Mouse (Mus musculus): ENCODE data around the gene Anks1b. TPM values are rescaled to one million over a fixed set of nuclear protein-coding genes. Genes with fewer than 3 reads are reported as not detected.

Anks1b gene
- polyA plus RNA-seq, 1 experiment from 2014 or later: 3.7 TPM

GRCm38 (mm10) chr10:90732823-90733222, 859.5 kb downstream of the Anks1b start:
- Histone ChIP-seq H3K9ac (ENCODE audit: low read length) (no peak overlapping the region), H3K27ac (ENCODE audit: low read depth, low read length) (no peak overlapping the region), H3K9me3 (ENCODE audit: control insufficient read depth, low read length) (no peaks in the 10 kb centered on the region), H3K4me1 (ENCODE audit: control insufficient read depth, insufficient read depth, low read length) (peaks cover 4% of the 10 kb centered on the region; the same call in 1 of the 2 replicates), H3K27me3 (ENCODE audit: control insufficient read depth, insufficient read depth, low read length) (no peaks in the 10 kb centered on the region), H3K4me3 (ENCODE audit: low read depth, low read length) (no peak overlapping the region), H3K4me2 (no peak overlapping the region), H3K36me3 (ENCODE audit: control insufficient read depth, insufficient read depth, low read length) (no peaks in the 10 kb centered on the region)
- 81% methylated on average over 4 of the region's 4 CpGs for WGBS
- no peak for DNase-seq (ENCODE audit: low spot score, missing footprints)
- ATAC-seq (ENCODE audit: low FRiP score): no peak

- Histone ChIP-seq H3K27ac (ENCODE audit: low read depth, low read length) (no peak overlapping the region), H3K9me3 (ENCODE audit: control insufficient read depth, low read length) (no peaks in the 10 kb centered on the region), H3K4me1 (ENCODE audit: control insufficient read depth, insufficient read depth, low read length) (peaks cover 2% of the 10 kb centered on the region; the same call in 1 of the 2 replicates), H3K27me3 (ENCODE audit: control insufficient read depth, insufficient read depth, low read length) (no peaks in the 10 kb centered on the region), H3K4me2 (no peak overlapping the region), H3K4me3 (ENCODE audit: low read depth, low read length) (no peak overlapping the region), H3K9ac (ENCODE audit: low read length) (no peak overlapping the region), H3K36me3 (ENCODE audit: control insufficient read depth, insufficient read depth, low read length) (no peaks in the 10 kb centered on the region)
- 31% methylated on average over 5 of the region's 5 CpGs for WGBS
- DNase-seq (ENCODE audit: low spot score, missing footprints) (no peak), ATAC-seq (ENCODE audit: low FRiP score) (no peak)
Observed at GRCm38 (mm10) chr10:90733632-90734031, 860.3 kb downstream of the Anks1b start.

GRCm38 (mm10) chr10:90738475-90738874, 865.2 kb downstream of the Anks1b start:
- ATAC-seq (ENCODE audit: low FRiP score) (no peak), DNase-seq (ENCODE audit: low spot score, missing footprints) (no peak)
- Histone ChIP-seq H3K27me3 (ENCODE audit: control insufficient read depth, insufficient read depth, low read length) (no peaks in the 10 kb centered on the region), H3K4me1 (ENCODE audit: control insufficient read depth, insufficient read depth, low read length) (no peaks in the 10 kb centered on the region), H3K36me3 (ENCODE audit: control insufficient read depth, insufficient read depth, low read length) (no peaks in the 10 kb centered on the region), H3K9ac (ENCODE audit: low read length) (no peak overlapping the region), H3K4me2 (no peak overlapping the region), H3K4me3 (ENCODE audit: low read depth, low read length) (no peak overlapping the region), H3K9me3 (ENCODE audit: control insufficient read depth, low read length) (no peaks in the 10 kb centered on the region), H3K27ac (ENCODE audit: low read depth, low read length) (no peak overlapping the region)
- 78% methylated on average over 2 of the region's 2 CpGs for WGBS

- Histone ChIP-seq H3K4me2 (no peak overlapping the region), H3K27me3 (ENCODE audit: control insufficient read depth, insufficient read depth, low read length) (no peaks in the 10 kb centered on the region), H3K4me1 (ENCODE audit: control insufficient read depth, insufficient read depth, low read length) (no peaks in the 10 kb centered on the region), H3K9me3 (ENCODE audit: control insufficient read depth, low read length) (no peaks in the 10 kb centered on the region), H3K36me3 (ENCODE audit: control insufficient read depth, insufficient read depth, low read length) (no peaks in the 10 kb centered on the region), H3K4me3 (ENCODE audit: low read depth, low read length) (no peak overlapping the region), H3K9ac (ENCODE audit: low read length) (no peak overlapping the region), H3K27ac (ENCODE audit: low read depth, low read length) (no peak overlapping the region)
- ATAC-seq (ENCODE audit: low FRiP score) (no peak), DNase-seq (ENCODE audit: low spot score, missing footprints) (no peak)
- 87% methylated on average over 5 of the region's 5 CpGs for WGBS
Observed at GRCm38 (mm10) chr10:90740956-90741355, 867.6 kb downstream of the Anks1b start.

GRCm38 (mm10) chr10:90751889-90752288, 878.6 kb downstream of the Anks1b start:
- H3K27ac ChIP-seq (ENCODE audit: low read depth, low read length): no peak overlapping the region
- 90% methylated on average over 5 of the region's 5 CpGs for WGBS
- DNase-seq (ENCODE audit: low spot score, missing footprints): no peak

GRCm38 (mm10) chr10:90753106-90753505, 879.8 kb downstream of the Anks1b start:
- ATAC-seq (ENCODE audit: low FRiP score) (no peak), DNase-seq (ENCODE audit: low spot score, missing footprints) (no peak)
- H3K4me1 ChIP-seq (ENCODE audit: control insufficient read depth, insufficient read depth, low read length): no peaks in the 10 kb centered on the region
- WGBS: 83% methylated on average over 9 of the region's 9 CpGs
- no peaks in the 10 kb centered on the region for H3K27me3 ChIP-seq (ENCODE audit: control insufficient read depth, insufficient read depth, low read length)
- H3K4me2 ChIP-seq: no peak overlapping the region
- H3K27ac ChIP-seq (ENCODE audit: low read depth, low read length): no peak overlapping the region
- no peaks in the 10 kb centered on the region for H3K36me3 ChIP-seq (ENCODE audit: control insufficient read depth, insufficient read depth, low read length)
- H3K4me3 ChIP-seq (ENCODE audit: low read depth, low read length): no peak overlapping the region
- H3K9me3 ChIP-seq (ENCODE audit: control insufficient read depth, low read length): no peaks in the 10 kb centered on the region
- no peak overlapping the region for H3K9ac ChIP-seq (ENCODE audit: low read length)

More at GRCm38 (mm10) chr10:90751889-90752288, 878.6 kb downstream of the Anks1b start:
- no peak overlapping the region for H3K4me2 ChIP-seq
- H3K27me3 ChIP-seq (ENCODE audit: control insufficient read depth, insufficient read depth, low read length): no peaks in the 10 kb centered on the region
- ATAC-seq (ENCODE audit: low FRiP score): no peak
- H3K9ac ChIP-seq (ENCODE audit: low read length): no peak overlapping the region
- H3K9me3 ChIP-seq (ENCODE audit: control insufficient read depth, low read length): no peaks in the 10 kb centered on the region
- no peaks in the 10 kb centered on the region for H3K4me1 ChIP-seq (ENCODE audit: control insufficient read depth, insufficient read depth, low read length)
- no peaks in the 10 kb centered on the region for H3K36me3 ChIP-seq (ENCODE audit: control insufficient read depth, insufficient read depth, low read length)
- no peak overlapping the region for H3K4me3 ChIP-seq (ENCODE audit: low read depth, low read length)

GRCm38 (mm10) chr10:90757773-90758172, 884.5 kb downstream of the Anks1b start:
- no peak for ATAC-seq (ENCODE audit: low FRiP score)
- H3K9me3 ChIP-seq (ENCODE audit: control insufficient read depth, low read length): no peaks in the 10 kb centered on the region
- no peak for DNase-seq (ENCODE audit: low spot score, missing footprints)
- H3K36me3 ChIP-seq (ENCODE audit: control insufficient read depth, insufficient read depth, low read length): no peaks in the 10 kb centered on the region
- H3K4me1 ChIP-seq (ENCODE audit: control insufficient read depth, insufficient read depth, low read length): no peaks in the 10 kb centered on the region
- no peak overlapping the region for H3K9ac ChIP-seq (ENCODE audit: low read length)
- H3K27ac ChIP-seq (ENCODE audit: low read depth, low read length): no peak overlapping the region
- H3K4me2 ChIP-seq: no peak overlapping the region
- no peaks in the 10 kb centered on the region for H3K27me3 ChIP-seq (ENCODE audit: control insufficient read depth, insufficient read depth, low read length)
- no peak overlapping the region for H3K4me3 ChIP-seq (ENCODE audit: low read depth, low read length)
- 94% methylated on average over 4 of the region's 4 CpGs for WGBS

- no peak overlapping the region for H3K4me2 ChIP-seq
- 93% methylated on average over 5 of the region's 5 CpGs for WGBS
Observed at GRCm38 (mm10) chr10:90759929-90760328, 886.6 kb downstream of the Anks1b start.

GRCm38 (mm10) chr10:90766261-90766660, 893.0 kb downstream of the Anks1b start:
- WGBS: 65% methylated on average over 3 of the region's 3 CpGs
- Histone ChIP-seq H3K4me2 (no peak overlapping the region), H3K4me3 (ENCODE audit: low read depth, low read length) (no peak overlapping the region), H3K9ac (ENCODE audit: low read length) (no peak overlapping the region), H3K36me3 (ENCODE audit: control insufficient read depth, insufficient read depth, low read length) (no peaks in the 10 kb centered on the region), H3K27me3 (ENCODE audit: control insufficient read depth, insufficient read depth, low read length) (no peaks in the 10 kb centered on the region), H3K9me3 (ENCODE audit: control insufficient read depth, low read length) (no peaks in the 10 kb centered on the region), H3K4me1 (ENCODE audit: control insufficient read depth, insufficient read depth, low read length) (no peaks in the 10 kb centered on the region; the same call in 1 of the 2 replicates), H3K27ac (ENCODE audit: low read depth, low read length) (no peak overlapping the region)
- ATAC-seq (ENCODE audit: low FRiP score) (no peak), DNase-seq (ENCODE audit: low spot score, missing footprints) (no peak)

More at GRCm38 (mm10) chr10:90759929-90760328, 886.6 kb downstream of the Anks1b start:
- Histone ChIP-seq H3K4me3 (ENCODE audit: low read depth, low read length) (no peak overlapping the region), H3K27ac (ENCODE audit: low read depth, low read length) (no peak overlapping the region), H3K9ac (ENCODE audit: low read length) (no peak overlapping the region), H3K4me1 (ENCODE audit: control insufficient read depth, insufficient read depth, low read length) (no peaks in the 10 kb centered on the region), H3K9me3 (ENCODE audit: control insufficient read depth, low read length) (no peaks in the 10 kb centered on the region), H3K27me3 (ENCODE audit: control insufficient read depth, insufficient read depth, low read length) (no peaks in the 10 kb centered on the region), H3K36me3 (ENCODE audit: control insufficient read depth, insufficient read depth, low read length) (no peaks in the 10 kb centered on the region)
- no peak for DNase-seq (ENCODE audit: low spot score, missing footprints)
- ATAC-seq (ENCODE audit: low FRiP score): no peak

All from midbrain, embryonic 11.5 days (tissue).